Mouse (Mus musculus) brain, embryonic 14.5 days (tissue): ENCODE results near the gene Rad54l.

Experiments used
- CTCF ChIP-seq: fragments of 200-500 bp; IDR thresholded peaks from 2 replicates; pipeline ENCODE4 v1.5.1; 2012; ENCODE audit warnings: inconsistent platforms, mild to moderate bottlenecking, moderate library complexity, borderline replicate concordance; ENCODE audit not compliant: insufficient read depth, insufficient read length; ENCODE audit errors: extremely low read depth
- POLR2A ChIP-seq: fragments of 200-500 bp; IDR thresholded peaks from 2 replicates; pipeline ENCODE4 v1.6.1; 2012; ENCODE audit warnings: mild to moderate bottlenecking, inconsistent platforms, borderline replicate concordance; ENCODE audit not compliant: poor library complexity, insufficient read depth, insufficient read length, severe bottlenecking; ENCODE audit errors: extremely low read depth

DNA sequence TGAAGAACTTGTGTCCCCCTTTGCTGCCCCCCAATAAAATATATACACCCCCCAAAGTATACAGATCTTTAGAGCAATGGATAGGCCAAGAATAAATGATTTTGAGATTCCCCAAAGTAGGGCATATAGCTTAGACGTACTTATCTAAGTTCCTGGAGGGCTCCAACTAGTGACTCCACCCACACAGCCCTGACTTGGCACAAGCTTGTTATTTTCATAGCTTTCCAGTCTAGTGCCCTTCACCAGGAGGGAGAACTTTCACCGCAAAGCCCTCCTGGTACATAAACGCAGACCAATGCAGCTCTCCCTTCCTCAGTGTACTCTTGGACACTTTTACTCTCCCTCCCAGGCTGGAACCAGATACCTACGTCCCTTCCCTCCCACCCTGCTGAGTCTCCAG lies 38.7 kb upstream of the Rad54l start:
- TF ChIP-seq POLR2A = no peak
- no peak for TF ChIP-seq CTCF
